Mouse (Mus musculus) ES-E14 (cell line): ENCODE results near the gene Dpf2.

Experiments used
- CHD2 ChIP-seq: IDR thresholded peaks from 2 replicates; pipeline ENCODE4 v1.6.1; 2014; ENCODE audit warnings: mild to moderate bottlenecking, low read depth, low read length, inconsistent platforms
- HCFC1 ChIP-seq: IDR thresholded peaks from 2 replicates; pipeline ENCODE4 v1.6.1; 2012; ENCODE audit warnings: low read length, inconsistent platforms, borderline replicate concordance; ENCODE audit not compliant: insufficient read depth
- MAFK ChIP-seq: IDR thresholded peaks from 2 replicates; pipeline ENCODE4 v1.6.1; 2014; ENCODE audit warnings: mild to moderate bottlenecking, low read depth, low read length, inconsistent platforms; ENCODE audit not compliant: insufficient read depth
- ZC3H11A ChIP-seq: IDR thresholded peaks from 2 replicates; pipeline ENCODE4 v1.6.1; 2012; ENCODE audit warnings: low read depth, mild to moderate bottlenecking, inconsistent platforms, low read length, borderline replicate concordance
- ZNF384 ChIP-seq: IDR thresholded peaks from 2 replicates; pipeline ENCODE4 v1.6.1; 2012; ENCODE audit warnings: low read depth, low read length, inconsistent platforms

- TF ChIP-seq MAFK, result no peak
- TF ChIP-seq ZC3H11A, result peak; percentile 53; the same call in 1 of the 2 replicates
- no peak for TF ChIP-seq ZNF384
- no peak for TF ChIP-seq CHD2
- no peak for TF ChIP-seq HCFC1
Measured at GRCm38 (mm10) chr19:5923990-5924712, 11.3 kb upstream of the Dpf2 start.
